23 mouse cellular contexts compared by ENCODE assay signal in genomic region chr9:92882251-92882832, GRCm38 (mm10).
DNase-seq lines count a peak whose midpoint lies in the region; ATAC-seq and TF ChIP-seq lines count a peak whose summit lies in the region.
"Had no signal": no experiment of that assay in that cellular context is flagged by ENCODE, and none has a peak within 500 bp of the region (broad histone marks: within the 10 kb centered on the region; RNA-seq: fewer than 3 reads in every experiment).

No protein-coding gene starts in this region.

- H3K4me3 ChIP-seq in kidney, embryonic 15.5 days (replicated peaks): no peak overlapping the region
- no peak overlapping the region for H3K4me3 ChIP-seq in hindbrain, embryonic 16.5 days (ENCODE audit: low read length)
- no peak overlapping the region for H3K4me3 ChIP-seq in midbrain, postnatal 0 days (ENCODE audit: low read depth, low read length)
- H3K4me3 ChIP-seq: embryonic facial prominence, embryonic 13.5 days; heart, adult 2 months; limb, embryonic 13.5 days; liver, embryonic 13.5 days; lung, embryonic 15.5 days had no signal

- DNase-seq in embryo, embryonic 10.5 days (ENCODE audit: low spot score): peak; percentile 7
- no peak for DNase-seq in embryo, embryonic 10 days (ENCODE audit: low spot score)
- no peak for DNase-seq in kidney, adult 8-10 months
- DNase-seq in midbrain, postnatal 0 days (ENCODE audit: low spot score): peak; percentile 50
- DNase-seq in heart, adult 8-10 months (ENCODE audit: low spot score): no peak
- no peak for DNase-seq in adrenal gland, postnatal 4 days (ENCODE audit: low spot score in 2 of 2)
- DNase-seq: adrenal gland, postnatal 14 days; cerebellum, adult 18-20 months; gastrocnemius, postnatal 25 days; heart, adult 2 months; liver, embryonic 13.5 days; lung, postnatal 4 days; right cerebral cortex, postnatal 14 days; spleen, adult 18-20 months; thymus, postnatal 36 days had no signal

- H3K4me2 ChIP-seq in kidney, embryonic 15.5 days: no peak overlapping the region
- H3K4me2 ChIP-seq in hindbrain, embryonic 16.5 days (ENCODE audit: low read length): no peak overlapping the region
- H3K4me2 ChIP-seq in midbrain, postnatal 0 days (ENCODE audit: low read depth, low read length, poor library complexity, severe bottlenecking): no peak overlapping the region
- H3K4me2 ChIP-seq: embryonic facial prominence, embryonic 13.5 days; limb, embryonic 13.5 days; liver, embryonic 13.5 days; lung, embryonic 15.5 days had no signal

- H3K27me3 ChIP-seq in kidney, embryonic 15.5 days: no peaks in the 10 kb centered on the region
- H3K27me3 ChIP-seq in hindbrain, embryonic 16.5 days (replicated peaks; ENCODE audit: control insufficient read depth, insufficient read depth, low read length): no peaks in the 10 kb centered on the region
- H3K27me3 ChIP-seq in midbrain, postnatal 0 days (ENCODE audit: insufficient read depth, low read length): no peaks in the 10 kb centered on the region
- H3K27me3 ChIP-seq: embryonic facial prominence, embryonic 13.5 days; limb, embryonic 13.5 days; liver, embryonic 13.5 days; lung, embryonic 15.5 days; Patski had no signal

- H3K9ac ChIP-seq in kidney, embryonic 15.5 days: no peak overlapping the region
- no peak overlapping the region for H3K9ac ChIP-seq in hindbrain, embryonic 16.5 days (ENCODE audit: low read depth, low read length)
- H3K9ac ChIP-seq in midbrain, postnatal 0 days (replicated peaks; ENCODE audit: low read length, poor library complexity, severe bottlenecking): no peak overlapping the region
- H3K9ac ChIP-seq: embryonic facial prominence, embryonic 13.5 days; limb, embryonic 13.5 days; liver, embryonic 13.5 days; lung, embryonic 15.5 days had no signal

- H3K4me1 ChIP-seq in kidney, embryonic 15.5 days: no peaks in the 10 kb centered on the region
- no peaks in the 10 kb centered on the region for H3K4me1 ChIP-seq in hindbrain, embryonic 16.5 days (ENCODE audit: control insufficient read depth, insufficient read depth, low read depth, low read length)
- H3K4me1 ChIP-seq in midbrain, postnatal 0 days (ENCODE audit: insufficient read depth, low read length): no peaks in the 10 kb centered on the region
- H3K4me1 ChIP-seq: embryonic facial prominence, embryonic 13.5 days; limb, embryonic 13.5 days; liver, embryonic 13.5 days; lung, embryonic 15.5 days had no signal

- ATAC-seq in kidney, embryonic 15.5 days (replicated peaks; ENCODE audit: low FRiP score): no peak
- peak; percentile 90 for ATAC-seq in hindbrain, embryonic 16.5 days
- 0 out of 2 replicates have a peak, but pooled peaks have one; percentile 41 for ATAC-seq in midbrain, postnatal 0 days (ENCODE audit: low FRiP score)
- ATAC-seq: intestine, postnatal 0 days; Patski had no signal

- H3K9me3 ChIP-seq in kidney, embryonic 15.5 days (replicated peaks): no peaks in the 10 kb centered on the region
- H3K9me3 ChIP-seq in hindbrain, embryonic 16.5 days (ENCODE audit: control insufficient read depth, low read length): no peaks in the 10 kb centered on the region
- no peaks in the 10 kb centered on the region for H3K9me3 ChIP-seq in midbrain, postnatal 0 days (ENCODE audit: low read length)
- H3K9me3 ChIP-seq: embryonic facial prominence, embryonic 13.5 days; limb, embryonic 13.5 days; liver, embryonic 13.5 days; lung, embryonic 15.5 days had no signal

- no peaks in the 10 kb centered on the region for H3K36me3 ChIP-seq in kidney, embryonic 15.5 days
- H3K36me3 ChIP-seq in hindbrain, embryonic 16.5 days (ENCODE audit: control insufficient read depth, insufficient read depth, low read length): no peaks in the 10 kb centered on the region
- no peaks in the 10 kb centered on the region for H3K36me3 ChIP-seq in midbrain, postnatal 0 days (ENCODE audit: insufficient read depth, low read length)
- H3K36me3 ChIP-seq: embryonic facial prominence, embryonic 13.5 days; limb, embryonic 13.5 days; liver, embryonic 13.5 days; lung, embryonic 15.5 days had no signal

- TF ChIP-seq CTCF in midbrain, postnatal 0 days (IDR thresholded peaks at IDR 0.05): no peak

- H3K27ac ChIP-seq in kidney, embryonic 15.5 days: 0 out of 2 replicates have a peak overlapping the region, but pooled peaks have one; percentile 27
- H3K27ac ChIP-seq in hindbrain, embryonic 16.5 days (ENCODE audit: low read depth, low read length): no peak overlapping the region
- H3K27ac ChIP-seq in midbrain, postnatal 0 days (ENCODE audit: low read depth, low read length): no peak overlapping the region
- H3K27ac ChIP-seq: embryonic facial prominence, embryonic 13.5 days; heart, adult 2 months; kidney, postnatal 0 days; limb, embryonic 13.5 days; liver, embryonic 13.5 days; lung, embryonic 15.5 days had no signal

- WGBS in kidney, embryonic 15.5 days: 67% methylated on average over 3 of the region's 3 CpGs
- WGBS in hindbrain, embryonic 16.5 days: 17% methylated on average over 3 of the region's 3 CpGs
- 18% methylated on average over 3 of the region's 3 CpGs for WGBS in midbrain, postnatal 0 days

Comparison
In these comparisons a context has a peak if more than half of its experiments do, and no peak if none do; other contexts are left out.
1. DNase-seq: peak in embryo, embryonic 10.5 days (single experiment) and midbrain, postnatal 0 days (single experiment); none in embryo, embryonic 10 days (single experiment), kidney, adult 8-10 months (0 of 2), heart, adult 8-10 months (single experiment) and adrenal gland, postnatal 4 days (0 of 2).